Mouse (Mus musculus) E14TG2a.4 (cell line): ENCODE data around the gene Mfsd4b1.

Experiments
- H3K27me3 ChIP-seq: 2 replicates; pipeline ENCODE4 v1.6.1; 2014; ENCODE audit warnings: low read length, control low read depth; ENCODE audit not compliant: insufficient read depth
- H3K36me3 ChIP-seq: 2 replicates; pipeline ENCODE4 v1.6.1; 2014; ENCODE audit warnings: low read length, control low read depth; ENCODE audit not compliant: insufficient read depth
- H3K4me1 ChIP-seq: replicated peaks from 2 replicates; pipeline ENCODE4 v1.6.1; 2014; ENCODE audit warnings: low read depth, low read length, control low read depth
- H3K4me3 ChIP-seq: replicated peaks from 2 replicates; pipeline ENCODE4 v1.5.1; 2014; ENCODE audit warnings: mild to moderate bottlenecking, low read length
- H3K9me3 ChIP-seq: 2 replicates; pipeline ENCODE4 v1.6.1; 2014; ENCODE audit warnings: low read length, control low read depth
- CTCF ChIP-seq: conservative IDR thresholded peaks from 2 replicates; pipeline ENCODE4 v1.5.1; 2014; ENCODE audit warnings: low read length
- NANOG ChIP-seq: IDR thresholded peaks from 2 replicates; pipeline ENCODE4 v1.6.1; 2014; ENCODE audit warnings: borderline replicate concordance, low read length, mixed read lengths
- POU5F1 ChIP-seq: IDR thresholded peaks from 2 replicates; pipeline ENCODE4 v1.6.1; 2014; ENCODE audit warnings: low read length, borderline replicate concordance

Mfsd4b1 gene

GRCm38 (mm10) chr10:40006963-40007362 lies 18.1 kb downstream of the Mfsd4b1 start:
- no peak for TF ChIP-seq CTCF
- H3K9me3 ChIP-seq: no peaks in the 10 kb centered on the region
- peak overlapping the region; percentile 58 for H3K4me3 ChIP-seq
- peaks cover 30% of the 10 kb centered on the region for H3K4me1 ChIP-seq
- peaks cover 6% of the 10 kb centered on the region for H3K27me3 ChIP-seq
- H3K36me3 ChIP-seq: no peaks in the 10 kb centered on the region

GRCm38 (mm10) chr10:40000746-40001145 lies 24.3 kb downstream of the Mfsd4b1 start:
- H3K4me3 ChIP-seq: no peak overlapping the region
- H3K4me1 ChIP-seq: peaks cover 11% of the 10 kb centered on the region
- H3K36me3 ChIP-seq: no peaks in the 10 kb centered on the region
- peaks cover 17% of the 10 kb centered on the region for H3K9me3 ChIP-seq
- no peak for TF ChIP-seq POU5F1
- no peak for TF ChIP-seq NANOG
- TF ChIP-seq CTCF: no peak
- 0 out of 2 replicates have a peak, but pooled peaks cover 3% of the 10 kb centered on the region for H3K27me3 ChIP-seq

GRCm38 (mm10) chr10:39991155-39991554 lies 33.9 kb downstream of the Mfsd4b1 start:
- H3K4me1 ChIP-seq: 0 out of 2 replicates have a peak, but pooled peaks cover 4% of the 10 kb centered on the region
- no peaks in the 10 kb centered on the region for H3K36me3 ChIP-seq
- peaks cover 19% of the 10 kb centered on the region for H3K9me3 ChIP-seq
- H3K4me3 ChIP-seq: no peak overlapping the region
- TF ChIP-seq NANOG (no peak), CTCF (no peak), POU5F1 (no peak)
- H3K27me3 ChIP-seq: peaks cover 16% of the 10 kb centered on the region

- Histone ChIP-seq H3K9me3 (no peaks in the 10 kb centered on the region), H3K27me3 (peaks cover 19% of the 10 kb centered on the region), H3K4me1 (0 out of 2 replicates have a peak, but pooled peaks cover 4% of the 10 kb centered on the region), H3K36me3 (no peaks in the 10 kb centered on the region), H3K4me3 (no peak within 1 kb of the TSS)
- TF ChIP-seq POU5F1: no peak
- TF ChIP-seq CTCF: no peak
- no peak for TF ChIP-seq NANOG
Observed at GRCm38 (mm10) chr10:39986466-39986865, 38.6 kb downstream of the Mfsd4b1 start, which contains the start of gene Mfsd4b5. TSS of gene Mfsd4b5 (minus strand) at chr10:39986646.

GRCm38 (mm10) chr10:39982604-39983003 lies 42.5 kb downstream of the Mfsd4b1 start:
- peaks cover 18% of the 10 kb centered on the region for H3K27me3 ChIP-seq
- no peak overlapping the region for H3K4me3 ChIP-seq
- TF ChIP-seq CTCF (no peak), POU5F1 (no peak), NANOG (no peak)
- H3K9me3 ChIP-seq: peaks cover 28% of the 10 kb centered on the region
- 0 out of 2 replicates have a peak, but pooled peaks cover 4% of the 10 kb centered on the region for H3K4me1 ChIP-seq
- H3K36me3 ChIP-seq: 0 out of 2 replicates have a peak, but pooled peaks cover 6% of the 10 kb centered on the region

- Histone ChIP-seq H3K27me3 (peaks cover 13% of the 10 kb centered on the region), H3K36me3 (0 out of 2 replicates have a peak, but pooled peaks cover 6% of the 10 kb centered on the region), H3K4me3 (no peak overlapping the region), H3K9me3 (peaks cover 47% of the 10 kb centered on the region), H3K4me1 (0 out of 2 replicates have a peak, but pooled peaks cover 10% of the 10 kb centered on the region)
- TF ChIP-seq NANOG (no peak), CTCF (no peak), POU5F1 (no peak)
Observed at GRCm38 (mm10) chr10:39978231-39978630, 46.8 kb downstream of the Mfsd4b1 start.

- Histone ChIP-seq H3K4me1 (0 out of 2 replicates have a peak, but pooled peaks cover 10% of the 10 kb centered on the region), H3K9me3 (peaks cover 47% of the 10 kb centered on the region), H3K4me3 (no peak overlapping the region), H3K36me3 (0 out of 2 replicates have a peak, but pooled peaks cover 6% of the 10 kb centered on the region), H3K27me3 (peaks cover 11% of the 10 kb centered on the region)
- TF ChIP-seq POU5F1: no peak
- TF ChIP-seq CTCF: no peak
- no peak for TF ChIP-seq NANOG
Observed at GRCm38 (mm10) chr10:39977346-39977745, 47.7 kb downstream of the Mfsd4b1 start.

GRCm38 (mm10) chr10:39975771-39976170 lies 49.3 kb downstream of the Mfsd4b1 start:
- peaks cover 8% of the 10 kb centered on the region; the same call in 1 of the 2 replicates for H3K27me3 ChIP-seq
- TF ChIP-seq POU5F1 (no peak), NANOG (peak; percentile 57; the same call in 1 of the 2 replicates), CTCF (no peak)
- H3K4me1 ChIP-seq: 0 out of 2 replicates have a peak, but pooled peaks cover 10% of the 10 kb centered on the region
- peaks cover 47% of the 10 kb centered on the region for H3K9me3 ChIP-seq
- H3K4me3 ChIP-seq: no peak overlapping the region
- 0 out of 2 replicates have a peak, but pooled peaks cover 6% of the 10 kb centered on the region for H3K36me3 ChIP-seq

- Histone ChIP-seq H3K4me3 (no peak overlapping the region), H3K36me3 (0 out of 2 replicates have a peak, but pooled peaks cover 6% of the 10 kb centered on the region), H3K27me3 (peaks cover 8% of the 10 kb centered on the region; the same call in 1 of the 2 replicates), H3K4me1 (0 out of 2 replicates have a peak, but pooled peaks cover 10% of the 10 kb centered on the region), H3K9me3 (peaks cover 42% of the 10 kb centered on the region)
- no peak for TF ChIP-seq NANOG
Observed at GRCm38 (mm10) chr10:39974982-39975381, 50.1 kb downstream of the Mfsd4b1 start.
